In genomic region chr9:99256206-99256605, GRCm38 (mm10) we compare ENCODE assay signal across 36 mouse cellular contexts. TPM values are rescaled to one million over a fixed set of nuclear protein-coding genes. Genes with fewer than 3 reads are reported as not detected.
DNase-seq lines count a peak whose midpoint lies in the region; ATAC-seq and TF ChIP-seq lines count a peak whose summit lies in the region.
"Had no signal": no experiment of that assay in that cellular context is flagged by ENCODE, and none has a peak within 500 bp of the region (broad histone marks: within the 10 kb centered on the region; RNA-seq: fewer than 3 reads in every experiment).

No protein-coding gene starts in this region.

- H3K9ac ChIP-seq in heart, embryonic 11.5 days (ENCODE audit: low read depth, low read length): no peak overlapping the region
- H3K9ac ChIP-seq in ES-E14 (ENCODE audit: insufficient read depth, low read depth, low read length, poor library complexity, severe bottlenecking): no peak overlapping the region
- no peak overlapping the region for H3K9ac ChIP-seq in liver, embryonic 13.5 days
- H3K9ac ChIP-seq in forebrain, embryonic 16.5 days (replicated peaks; ENCODE audit: low read depth, low read length): no peak overlapping the region
- H3K9ac ChIP-seq: forebrain, embryonic 15.5 days; hindbrain, embryonic 14.5 days; limb, embryonic 12.5 days; midbrain, embryonic 13.5 days; neural tube, embryonic 15.5 days; stomach, embryonic 15.5 days had no signal

- DNase-seq in heart, adult 18-20 months: no peak
- no peak for DNase-seq in ES-E14 (ENCODE audit: low read depth, low spot score)
- no peak for DNase-seq in liver, embryonic 13.5 days
- no peak for DNase-seq in kidney, adult 9 months
- DNase-seq in urinary bladder, postnatal 14 days (ENCODE audit: low spot score): no peak
- DNase-seq: adrenal gland, postnatal 10 days; cerebellum, adult 8-10 months; cerebellum, postnatal 36 days; gastrocnemius, adult 2 months; kidney, adult 11 months; kidney, postnatal 36 days; lung, adult 18-20 months; lung, postnatal 10 days; right cerebral cortex, postnatal 25 days; thymus, postnatal 14 days had no signal

- WGBS in heart, embryonic 11.5 days (ENCODE audit: insufficient replicate concordance): 94% methylated on average over 1 of the region's 1 CpGs
- 64% methylated on average over 1 of the region's 1 CpGs for WGBS in liver, embryonic 13.5 days (ENCODE audit: insufficient replicate concordance)
- 96% methylated on average over 1 of the region's 1 CpGs for WGBS in forebrain, embryonic 16.5 days

- H3K36me3 ChIP-seq in heart, embryonic 11.5 days (ENCODE audit: control insufficient read depth, insufficient read depth, low read length): peaks cover 2% of the 10 kb centered on the region; the same call in 1 of the 2 replicates
- peaks cover 6% of the 10 kb centered on the region; the same call in 1 of the 2 replicates for H3K36me3 ChIP-seq in ES-E14 (ENCODE audit: control insufficient read depth, insufficient read depth, low read length, poor library complexity, severe bottlenecking)
- H3K36me3 ChIP-seq in liver, embryonic 13.5 days: peaks cover 71% of the 10 kb centered on the region
- H3K36me3 ChIP-seq in forebrain, embryonic 16.5 days (ENCODE audit: control insufficient read depth, insufficient read depth): peaks cover 26% of the 10 kb centered on the region
- H3K36me3 ChIP-seq: stomach, embryonic 15.5 days had no signal

- 0 out of 2 replicates have a peak overlapping the region, but pooled peaks have one; percentile 22 for H3K27ac ChIP-seq in heart, embryonic 11.5 days (ENCODE audit: low read depth, low read length)
- H3K27ac ChIP-seq in ES-E14 (ENCODE audit: insufficient read depth, low read depth, low read length, poor library complexity, severe bottlenecking): peak overlapping the region; percentile 91; the same call in 1 of the 2 replicates
- H3K27ac ChIP-seq in liver, embryonic 13.5 days: peak overlapping the region; percentile 82
- H3K27ac ChIP-seq in forebrain, embryonic 16.5 days (ENCODE audit: low read length): no peak overlapping the region
- H3K27ac ChIP-seq: forebrain, embryonic 15.5 days; gastrocnemius, adult 2 months; heart, embryonic 10.5 days; hindbrain, embryonic 14.5 days; layer of hippocampus, adult 2 months; left cerebral cortex, adult 2 months; limb, embryonic 12.5 days; macrophage; midbrain, embryonic 13.5 days; neural tube, embryonic 15.5 days; stomach, embryonic 15.5 days had no signal

- no peak overlapping the region for H3K4me2 ChIP-seq in heart, embryonic 11.5 days
- no peak overlapping the region for H3K4me2 ChIP-seq in liver, embryonic 13.5 days
- no peak overlapping the region for H3K4me2 ChIP-seq in forebrain, embryonic 16.5 days (ENCODE audit: low read length)
- H3K4me2 ChIP-seq: forebrain, embryonic 15.5 days; hindbrain, embryonic 14.5 days; limb, embryonic 12.5 days; midbrain, embryonic 13.5 days; neural tube, embryonic 15.5 days; stomach, embryonic 15.5 days had no signal

- H3K9me3 ChIP-seq in heart, embryonic 11.5 days (replicated peaks; ENCODE audit: control insufficient read depth, low read length): no peaks in the 10 kb centered on the region
- H3K9me3 ChIP-seq in ES-E14 (ENCODE audit: control insufficient read depth, insufficient read depth, low read depth, low read length): no peaks in the 10 kb centered on the region
- no peaks in the 10 kb centered on the region for H3K9me3 ChIP-seq in liver, embryonic 13.5 days (replicated peaks)
- H3K9me3 ChIP-seq in forebrain, embryonic 16.5 days (ENCODE audit: control insufficient read depth, low read length): no peaks in the 10 kb centered on the region
- H3K9me3 ChIP-seq: forebrain, embryonic 15.5 days; heart, embryonic 10.5 days; limb, embryonic 12.5 days; midbrain, embryonic 13.5 days; neural tube, embryonic 15.5 days; stomach, embryonic 15.5 days had no signal

- no peak for ATAC-seq in heart, embryonic 11.5 days (replicated peaks; ENCODE audit: insufficient number of reproducible peaks, low FRiP score, low TSS enrichment)
- ATAC-seq in liver, embryonic 13.5 days (ENCODE audit: low read depth): no peak
- ATAC-seq in forebrain, embryonic 16.5 days: no peak
- ATAC-seq: forebrain, embryonic 15.5 days; midbrain, embryonic 13.5 days had no signal

- H3K4me1 ChIP-seq in heart, embryonic 11.5 days (ENCODE audit: control insufficient read depth, insufficient read depth, low read length): no peaks in the 10 kb centered on the region
- H3K4me1 ChIP-seq in ES-E14 (ENCODE audit: control insufficient read depth in 2 of 2, insufficient read depth in 2 of 2, low read length in 2 of 2, poor library complexity in 1 of 2): peaks cover 6 to 16% of the 10 kb centered on the region in 2 experiments; a peak in 3 of 4 replicates
- H3K4me1 ChIP-seq in liver, embryonic 13.5 days (replicated peaks): peaks cover 55% of the 10 kb centered on the region
- H3K4me1 ChIP-seq in forebrain, embryonic 16.5 days (replicated peaks; ENCODE audit: control insufficient read depth, insufficient read depth, low read length): no peaks in the 10 kb centered on the region
- H3K4me1 ChIP-seq: forebrain, embryonic 15.5 days; limb, embryonic 12.5 days; midbrain, embryonic 13.5 days; neural tube, embryonic 15.5 days; stomach, embryonic 15.5 days had no signal

- in situ Hi-C loops in ES-E14 (cut with MboI; ENCODE audit: low sequenced_read_pairs in 2 of 2, unreplicated experiment in 2 of 2): no loop called here

- H3K27me3 ChIP-seq in heart, embryonic 11.5 days (ENCODE audit: control insufficient read depth, insufficient read depth, low read length): no peaks in the 10 kb centered on the region
- no peaks in the 10 kb centered on the region for H3K27me3 ChIP-seq in liver, embryonic 13.5 days
- no peaks in the 10 kb centered on the region for H3K27me3 ChIP-seq in forebrain, embryonic 16.5 days (replicated peaks; ENCODE audit: control insufficient read depth, insufficient read depth, low read length)
- H3K27me3 ChIP-seq: forebrain, embryonic 15.5 days; limb, embryonic 12.5 days; midbrain, embryonic 13.5 days; neural tube, embryonic 15.5 days; stomach, embryonic 15.5 days had no signal

- H3K4me3 ChIP-seq in heart, embryonic 11.5 days (ENCODE audit: low read depth, low read length): no peak overlapping the region
- H3K4me3 ChIP-seq in ES-E14 (ENCODE audit: insufficient read depth in 1 of 2, low read depth in 1 of 2, low read length in 2 of 2, poor library complexity in 1 of 2, severe bottlenecking in 1 of 2): no peak overlapping the region
- H3K4me3 ChIP-seq in liver, embryonic 13.5 days (replicated peaks): no peak overlapping the region
- H3K4me3 ChIP-seq in forebrain, embryonic 16.5 days (replicated peaks; ENCODE audit: low read length): no peak overlapping the region
- H3K4me3 ChIP-seq: forebrain, embryonic 15.5 days; gastrocnemius, adult 2 months; heart, embryonic 10.5 days; layer of hippocampus, adult 2 months; left cerebral cortex, adult 2 months; limb, embryonic 12.5 days; midbrain, embryonic 13.5 days; neural tube, embryonic 15.5 days; stomach, embryonic 15.5 days had no signal

TF ChIP-seq in ES-E14, 5 proteins besides CTCF, POLR2A, EP300 and RAD21:
- no peak for TF ChIP-seq ZNF384 (IDR thresholded peaks at IDR 0.05; ENCODE audit: low read depth, low read length)
- no peak for TF ChIP-seq MAFK (IDR thresholded peaks at IDR 0.05; ENCODE audit: insufficient read depth, low read depth, low read length)
- TF ChIP-seq CHD2 (IDR thresholded peaks at IDR 0.05; ENCODE audit: low read depth, low read length): no peak
- TF ChIP-seq ZC3H11A (IDR thresholded peaks at IDR 0.05; ENCODE audit: borderline replicate concordance, low read depth, low read length): no peak
- no peak for TF ChIP-seq HCFC1 (IDR thresholded peaks at IDR 0.05; ENCODE audit: borderline replicate concordance, insufficient read depth, low read length)

RNA-seq across cellular contexts. Expression of gene Cep70, which starts 13.0 kb away (rescaled TPM):
- polyA plus RNA-seq in heart, embryonic 11.5 days (2014; fragmentation: Nextera tagmentation; extraction: Ambion mirVana): 26.1 and 27.5 TPM in 2 replicates
- 1 to 10 TPM; 6.8 to 7.3 TPM for total RNA-seq in heart, adult 18-20 months (2021)
- 18.1 and 22.2 TPM in 2 replicates for total RNA-seq in ES-E14 (2012; rRNA removed)
- polyA plus RNA-seq in liver, embryonic 13.5 days (2015; fragmentation: Nextera tagmentation; extraction: Ambion mirVana): 30.1 and 36.5 TPM in 2 replicates
- 81.5 and 84.4 TPM in 2 replicates for polyA plus RNA-seq in forebrain, embryonic 16.5 days (2015; fragmentation: Nextera tagmentation; extraction: Ambion mirVana)

RNA-seq across cellular contexts. Expression of gene Faiml, which starts 19.2 kb away (rescaled TPM):
- polyA plus RNA-seq in heart, embryonic 11.5 days (2014; fragmentation: Nextera tagmentation; extraction: Ambion mirVana): not detected in 2 replicates
- not detected for total RNA-seq in heart, adult 18-20 months (2021)
- total RNA-seq in ES-E14 (2012; rRNA removed): not detected in 2 replicates
- not detected in 2 replicates for polyA plus RNA-seq in liver, embryonic 13.5 days (2015; fragmentation: Nextera tagmentation; extraction: Ambion mirVana)
- polyA plus RNA-seq in forebrain, embryonic 16.5 days (2015; fragmentation: Nextera tagmentation; extraction: Ambion mirVana): not detected in 2 replicates
- total RNA-seq: adrenal gland, postnatal 10 days; gastrocnemius, adult 2 months; gastrocnemius, postnatal 4 days; hematopoietic stem cell, adult 5-6 weeks; layer of hippocampus, adult 2 months; layer of hippocampus, postnatal 14 days; left cerebral cortex, adult 2 months; left cerebral cortex, postnatal 25 days; megakaryocyte-erythroid progenitor cell, adult 5-6 weeks had no signal
- polyA plus RNA-seq: embryonic facial prominence, embryonic 11.5 days; forebrain, embryonic 15.5 days; heart, embryonic 10.5 days; heart, postnatal 0 days; hindbrain, embryonic 14.5 days; kidney, embryonic 16.5 days; limb, embryonic 12.5 days; macrophage; midbrain, embryonic 13.5 days; neural tube, embryonic 15.5 days; stomach, embryonic 15.5 days; urinary bladder, adult 2 months had no signal
